Mouse (Mus musculus) lung, adult 2 months (tissue): Measurements from ENCODE around the gene Ube2ql1.

Experiments used
- CTCF ChIP-seq: fragments of 200-500 bp; IDR thresholded peaks from 2 replicates; pipeline ENCODE4 v1.5.1; 2011; ENCODE audit warnings: mild to moderate bottlenecking, low read length, control low read depth; ENCODE audit not compliant: insufficient read depth
- POLR2A ChIP-seq: fragments of 200-500 bp; IDR thresholded peaks from 2 replicates; pipeline ENCODE4 v1.6.1; 2011; ENCODE audit warnings: low read depth, mild to moderate bottlenecking, control low read depth, low read length, borderline replicate concordance; ENCODE audit errors: extremely low read depth

DNA sequence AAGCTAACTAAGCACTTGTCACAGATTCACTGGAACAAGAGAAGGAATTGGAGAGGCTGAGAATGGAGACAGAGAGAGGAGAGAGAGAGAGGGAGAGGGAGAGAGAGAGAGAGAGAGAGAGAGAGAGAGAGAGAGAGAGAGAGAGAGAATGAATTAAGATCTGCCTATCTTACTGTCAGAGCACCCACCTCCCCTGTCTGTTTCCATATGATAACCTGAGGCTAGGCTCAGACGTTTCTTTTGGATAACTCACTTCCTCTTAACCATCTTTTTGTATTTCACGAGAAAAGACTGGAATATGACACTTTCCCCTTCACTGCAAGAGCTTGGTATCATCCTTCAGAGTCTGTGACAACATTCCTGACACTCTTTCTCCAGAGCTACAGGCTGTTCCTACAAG lies 32.8 kb downstream of the Ube2ql1 start:
- no peak for TF ChIP-seq POLR2A
- no peak for TF ChIP-seq CTCF
